Mouse (Mus musculus): ENCODE data around the gene Atp6v0d1. TPM values are rescaled to one million over a fixed set of nuclear protein-coding genes. Genes with fewer than 3 reads are reported as not detected.

The Atp6v0d1 gene
- polyA plus RNA-seq, 1 experiment from 2014 or later, result 140 TPM

DNA sequence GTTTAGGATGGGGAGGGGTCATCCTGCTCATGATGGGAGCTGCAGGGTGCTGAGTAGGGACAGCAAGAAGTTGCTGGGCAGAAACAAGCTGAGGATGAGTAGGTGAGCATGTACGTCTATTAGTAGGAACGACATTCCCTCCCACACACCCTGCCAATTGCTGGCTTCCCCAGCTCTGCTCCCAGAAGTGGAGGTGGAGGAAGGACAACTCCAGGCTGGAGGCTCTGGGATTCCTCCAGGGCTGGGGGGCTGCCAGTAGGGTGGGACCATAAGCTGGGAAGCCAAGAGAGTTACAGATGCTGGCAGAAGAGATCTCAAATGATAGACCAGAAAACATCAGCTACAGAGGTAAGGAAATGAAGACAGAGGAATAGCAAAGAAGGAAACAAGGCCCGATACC is 29.3 kb downstream of the Atp6v0d1 start:
- H3K4me2 ChIP-seq (replicated peaks; ENCODE audit: low read depth), result no peak overlapping the region
- 0 out of 2 replicates have a peak, but pooled peaks cover 3% of the 10 kb centered on the region for H3K4me1 ChIP-seq (replicated peaks; ENCODE audit: control insufficient read depth, insufficient read depth, low read length)
- peaks cover 50% of the 10 kb centered on the region for H3K36me3 ChIP-seq (ENCODE audit: control insufficient read depth, insufficient read depth)
- no peak overlapping the region for H3K4me3 ChIP-seq (ENCODE audit: low read depth, low read length)
- no peak overlapping the region for H3K27ac ChIP-seq (ENCODE audit: low read depth, low read length)
- no peak for TF ChIP-seq CTCF (IDR thresholded peaks at IDR 0.05; ENCODE audit: low read depth)
- H3K27me3 ChIP-seq (replicated peaks; ENCODE audit: control insufficient read depth, insufficient read depth, low read length), result no peaks in the 10 kb centered on the region
- H3K9ac ChIP-seq (ENCODE audit: low read depth, low read length), result no peak overlapping the region
- no peak for ATAC-seq
- WGBS, result 84% methylated on average over 3 of the region's 3 CpGs
- H3K9me3 ChIP-seq (ENCODE audit: control insufficient read depth), result no peaks in the 10 kb centered on the region

- H3K9me3 ChIP-seq (ENCODE audit: control insufficient read depth), result no peaks in the 10 kb centered on the region
- TF ChIP-seq CTCF (IDR thresholded peaks at IDR 0.05; ENCODE audit: low read depth), result peak; percentile 91
- no peak overlapping the region for H3K9ac ChIP-seq (ENCODE audit: low read depth, low read length)
- H3K4me2 ChIP-seq (replicated peaks; ENCODE audit: low read depth), result no peak overlapping the region
- ATAC-seq, result peak; percentile 34; the same call in 1 of the 2 replicates
- H3K4me3 ChIP-seq (ENCODE audit: low read depth, low read length), result no peak overlapping the region
- peak overlapping the region; percentile 70; the same call in 1 of the 2 replicates for H3K27ac ChIP-seq (ENCODE audit: low read depth, low read length)
- peaks cover 53% of the 10 kb centered on the region for H3K36me3 ChIP-seq (ENCODE audit: control insufficient read depth, insufficient read depth)
- 0% methylated on average over 1 of the region's 1 CpGs for WGBS
- H3K27me3 ChIP-seq (replicated peaks; ENCODE audit: control insufficient read depth, insufficient read depth, low read length), result no peaks in the 10 kb centered on the region
- H3K4me1 ChIP-seq (replicated peaks; ENCODE audit: control insufficient read depth, insufficient read depth, low read length), result 0 out of 2 replicates have a peak, but pooled peaks cover 3% of the 10 kb centered on the region
Observed at GRCm38 (mm10) chr8:105533892-105534329, 31.9 kb downstream of the Atp6v0d1 start.

DNA sequence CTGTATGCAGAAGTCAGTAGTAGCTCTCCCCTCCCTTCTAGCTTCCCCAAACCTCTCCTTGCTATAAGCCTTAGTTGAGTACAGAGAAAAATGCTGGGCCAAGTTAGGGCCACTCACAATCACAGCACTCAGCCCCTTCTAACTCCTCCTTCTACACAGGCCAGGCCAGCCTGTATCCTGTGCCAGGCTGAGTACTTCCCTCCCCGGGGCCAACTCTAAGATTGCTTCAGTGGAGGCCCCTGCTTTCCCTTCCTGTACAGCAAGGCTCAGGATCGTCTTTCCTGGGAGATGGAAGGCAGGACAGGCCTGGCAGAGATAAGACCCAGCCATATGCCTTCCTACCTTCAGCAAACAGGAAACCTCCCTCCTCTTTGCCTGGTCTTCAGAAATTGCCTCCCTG is 32.4 kb downstream of the Atp6v0d1 start:
- H3K36me3 ChIP-seq (ENCODE audit: control insufficient read depth, insufficient read depth), result peaks cover 51% of the 10 kb centered on the region
- no peak for TF ChIP-seq CTCF (IDR thresholded peaks at IDR 0.05; ENCODE audit: low read depth)
- H3K9me3 ChIP-seq (ENCODE audit: control insufficient read depth), result no peaks in the 10 kb centered on the region
- no peak overlapping the region for H3K9ac ChIP-seq (ENCODE audit: low read depth, low read length)
- WGBS, result 5% methylated on average over 2 of the region's 2 CpGs
- no peaks in the 10 kb centered on the region for H3K27me3 ChIP-seq (replicated peaks; ENCODE audit: control insufficient read depth, insufficient read depth, low read length)
- no peak overlapping the region for H3K4me3 ChIP-seq (ENCODE audit: low read depth, low read length)
- ATAC-seq, result peak; percentile 54
- H3K4me2 ChIP-seq (replicated peaks; ENCODE audit: low read depth), result no peak overlapping the region
- H3K4me1 ChIP-seq (replicated peaks; ENCODE audit: control insufficient read depth, insufficient read depth, low read length), result 0 out of 2 replicates have a peak, but pooled peaks cover 3% of the 10 kb centered on the region
- peak overlapping the region; percentile 70 for H3K27ac ChIP-seq (ENCODE audit: low read depth, low read length)

- ATAC-seq, result no peak
- no peaks in the 10 kb centered on the region for H3K9me3 ChIP-seq (ENCODE audit: control insufficient read depth)
- WGBS, result 70% methylated on average over 2 of the region's 2 CpGs
Observed at GRCm38 (mm10) chr8:105531774-105532173, 34.1 kb downstream of the Atp6v0d1 start.

GRCm38 (mm10) chr8:105529271-105529670 is 36.6 kb downstream of the Atp6v0d1 start:
- H3K27ac ChIP-seq (ENCODE audit: low read depth, low read length), result no peak overlapping the region
- no peak overlapping the region for H3K4me2 ChIP-seq (replicated peaks; ENCODE audit: low read depth)
- 0 out of 2 replicates have a peak, but pooled peaks cover 3% of the 10 kb centered on the region for H3K4me1 ChIP-seq (replicated peaks; ENCODE audit: control insufficient read depth, insufficient read depth, low read length)
- 88% methylated on average over 3 of the region's 3 CpGs for WGBS
- ATAC-seq, result no peak
- H3K9ac ChIP-seq (ENCODE audit: low read depth, low read length), result no peak overlapping the region
- no peaks in the 10 kb centered on the region for H3K9me3 ChIP-seq (ENCODE audit: control insufficient read depth)
- H3K4me3 ChIP-seq (ENCODE audit: low read depth, low read length), result no peak overlapping the region
- H3K36me3 ChIP-seq (ENCODE audit: control insufficient read depth, insufficient read depth), result peaks cover 41% of the 10 kb centered on the region; the same call in 1 of the 2 replicates
- H3K27me3 ChIP-seq (replicated peaks; ENCODE audit: control insufficient read depth, insufficient read depth, low read length), result no peaks in the 10 kb centered on the region
- TF ChIP-seq CTCF (IDR thresholded peaks at IDR 0.05; ENCODE audit: low read depth), result no peak

More at GRCm38 (mm10) chr8:105531774-105532173, 34.1 kb downstream of the Atp6v0d1 start:
- H3K36me3 ChIP-seq (ENCODE audit: control insufficient read depth, insufficient read depth), result peaks cover 40% of the 10 kb centered on the region
- H3K9ac ChIP-seq (ENCODE audit: low read depth, low read length), result no peak overlapping the region
- no peaks in the 10 kb centered on the region for H3K27me3 ChIP-seq (replicated peaks; ENCODE audit: control insufficient read depth, insufficient read depth, low read length)
- no peak overlapping the region for H3K4me3 ChIP-seq (ENCODE audit: low read depth, low read length)
- no peak overlapping the region for H3K4me2 ChIP-seq (replicated peaks; ENCODE audit: low read depth)
- TF ChIP-seq CTCF (IDR thresholded peaks at IDR 0.05; ENCODE audit: low read depth), result peak; percentile 77
- no peak overlapping the region for H3K27ac ChIP-seq (ENCODE audit: low read depth, low read length)
- H3K4me1 ChIP-seq (replicated peaks; ENCODE audit: control insufficient read depth, insufficient read depth, low read length), result 0 out of 2 replicates have a peak, but pooled peaks cover 3% of the 10 kb centered on the region

- TF ChIP-seq CTCF (IDR thresholded peaks at IDR 0.05; ENCODE audit: low read depth), result no peak
- no peak overlapping the region for H3K27ac ChIP-seq (ENCODE audit: low read depth, low read length)
- H3K9me3 ChIP-seq (ENCODE audit: control insufficient read depth), result no peaks in the 10 kb centered on the region
- no peaks in the 10 kb centered on the region for H3K27me3 ChIP-seq (replicated peaks; ENCODE audit: control insufficient read depth, insufficient read depth, low read length)
- no peak overlapping the region; the same call in 1 of the 2 replicates for H3K9ac ChIP-seq (ENCODE audit: low read depth, low read length)
- no peak overlapping the region for H3K4me2 ChIP-seq (replicated peaks; ENCODE audit: low read depth)
- no peaks in the 10 kb centered on the region for H3K4me1 ChIP-seq (replicated peaks; ENCODE audit: control insufficient read depth, insufficient read depth, low read length)
- no peak overlapping the region for H3K4me3 ChIP-seq (ENCODE audit: low read depth, low read length)
- WGBS, result 95% methylated on average over 1 of the region's 1 CpGs
- peaks cover 52% of the 10 kb centered on the region; the same call in 1 of the 2 replicates for H3K36me3 ChIP-seq (ENCODE audit: control insufficient read depth, insufficient read depth)
- no peak for ATAC-seq
Observed at GRCm38 (mm10) chr8:105528206-105528605, 37.6 kb downstream of the Atp6v0d1 start.

Data from intestine, postnatal 0 days (tissue).